Mouse (Mus musculus) hindbrain, embryonic 16.5 days (tissue): ENCODE results near the gene Kmt5a. TPM values are rescaled to one million over a fixed set of nuclear protein-coding genes. Genes with fewer than 3 reads are reported as not detected.

Experiments used
- ATAC-seq: fragments of 200-750 bp; cut with Nextera tagmentation; 2 replicates; pipeline ENCODE4 v1.8.0; 2017; ENCODE audit warnings: moderate TSS enrichment, moderate library complexity
- H3K27ac ChIP-seq: fragments of 300-500 bp; sonication (generic); 2 replicates; pipeline ENCODE4 v1.5.1; 2014; ENCODE audit warnings: low read depth, mild to moderate bottlenecking, control low read depth, low read length, moderate library complexity
- H3K27me3 ChIP-seq: fragments of 300-500 bp; sonication (generic); replicated peaks from 2 replicates; pipeline ENCODE4 v1.6.1; 2014; ENCODE audit warnings: low read length; ENCODE audit not compliant: control insufficient read depth, insufficient read depth
- H3K36me3 ChIP-seq: fragments of 300-500 bp; sonication (generic); 2 replicates; pipeline ENCODE4 v1.6.1; 2014; ENCODE audit warnings: mild to moderate bottlenecking, low read length, moderate library complexity, mixed read lengths; ENCODE audit not compliant: control insufficient read depth, insufficient read depth
- H3K4me1 ChIP-seq: fragments of 300-500 bp; sonication (generic); 2 replicates; pipeline ENCODE4 v1.6.1; 2014; ENCODE audit warnings: low read depth, low read length; ENCODE audit not compliant: control insufficient read depth, insufficient read depth
- H3K4me2 ChIP-seq: fragments of 300-500 bp; sonication (generic); 2 replicates; pipeline ENCODE4 v1.6.1; 2014; ENCODE audit warnings: mild to moderate bottlenecking, low read length, control low read depth, moderate library complexity
- H3K4me3 ChIP-seq: fragments of 300-500 bp; sonication (generic); 2 replicates; pipeline ENCODE4 v1.5.1; 2014; ENCODE audit warnings: mild to moderate bottlenecking, low read length, control low read depth, moderate library complexity
- H3K9ac ChIP-seq: fragments of 300-500 bp; sonication (generic); 2 replicates; pipeline ENCODE4 v1.6.1; 2014; ENCODE audit warnings: low read depth, mild to moderate bottlenecking, control low read depth, low read length, moderate library complexity
- H3K9me3 ChIP-seq: fragments of 300-500 bp; sonication (generic); 2 replicates; pipeline ENCODE4 v1.6.1; 2014; ENCODE audit warnings: mild to moderate bottlenecking, low read length, moderate library complexity; ENCODE audit not compliant: control insufficient read depth
- WGBS: fragments of 180-500 bp; shearing (Covaris S2); extraction: QIAGEN DNeasy Blood & Tissue Kit; methylation state at CpG from one replicate; pipeline ENCODE4 v1.1.7; 2014; 5-methylcytosine and 5-hydroxymethylcytosine counted together
- polyA plus RNA-seq: library from polyadenylated mRNA; unstranded; fragments of >200 nt; fragmentation: Nextera tagmentation; extraction: Ambion mirVana; gene quantifications from 2 replicates; pipeline ENCODE4 v1.2.1, GENCODE M21; 2015

Gene Kmt5a
- polyA plus RNA-seq, 1 experiment from 2014 or later = 12.0 TPM

DNA sequence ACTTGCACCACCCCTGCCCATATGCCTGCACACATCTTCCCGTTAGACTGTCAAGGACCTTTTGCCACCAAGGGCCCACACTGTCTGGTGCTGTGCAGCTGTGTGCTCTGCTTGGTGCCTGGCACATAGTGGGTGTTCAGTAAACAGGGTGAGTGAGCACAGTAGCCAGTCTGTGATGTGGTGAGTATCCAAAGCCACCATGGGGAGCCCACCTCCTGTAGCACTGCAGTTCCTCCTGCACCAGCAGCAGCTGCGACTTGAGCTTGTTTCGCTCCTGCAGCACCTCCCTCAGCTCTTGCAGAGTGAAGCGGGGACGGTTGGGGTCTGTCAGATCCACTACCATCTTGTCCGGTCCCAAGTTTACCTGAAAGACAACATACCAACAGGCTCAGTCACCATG is 29.8 kb downstream of the Kmt5a start:
- Histone ChIP-seq H3K27ac (no peak overlapping the region), H3K4me3 (no peak overlapping the region), H3K9ac (no peak overlapping the region), H3K4me2 (no peak overlapping the region), H3K36me3 (peaks cover 9% of the 10 kb centered on the region), H3K27me3 (no peaks in the 10 kb centered on the region), H3K4me1 (no peaks in the 10 kb centered on the region), H3K9me3 (no peaks in the 10 kb centered on the region)
- ATAC-seq = no peak
- whole genome bisulfite sequencing = 92% methylated on average over 6 of the region's 6 CpGs

- Histone ChIP-seq H3K4me3 (no peak overlapping the region), H3K9ac (no peak overlapping the region), H3K36me3 (peaks cover 9% of the 10 kb centered on the region), H3K27ac (no peak overlapping the region), H3K27me3 (no peaks in the 10 kb centered on the region), H3K9me3 (no peaks in the 10 kb centered on the region), H3K4me2 (no peak overlapping the region), H3K4me1 (peaks cover 5% of the 10 kb centered on the region)
- WGBS = 83% methylated on average over 6 of the region's 6 CpGs
- no peak for ATAC-seq
These were observed 31.0 kb downstream of the Kmt5a start for GRCm38 (mm10) chr5:124470591-124471171.

- H3K36me3 ChIP-seq = no peaks in the 10 kb centered on the region
- H3K4me3 ChIP-seq = no peak overlapping the region; the same call in 1 of the 2 replicates
- peaks cover 20% of the 10 kb centered on the region for H3K4me1 ChIP-seq
- H3K9ac ChIP-seq = no peak overlapping the region
- 75% methylated on average over 1 of the region's 1 CpGs for WGBS
- H3K4me2 ChIP-seq = peak overlapping the region; percentile 82
- H3K9me3 ChIP-seq = no peaks in the 10 kb centered on the region
- peak overlapping the region; percentile 70 for H3K27ac ChIP-seq
- ATAC-seq = no peak
- H3K27me3 ChIP-seq = no peaks in the 10 kb centered on the region
These were observed 39.1 kb downstream of the Kmt5a start for GRCm38 (mm10) chr5:124478873-124479204.

- Histone ChIP-seq H3K27ac (no peak overlapping the region), H3K4me2 (no peak overlapping the region), H3K27me3 (no peaks in the 10 kb centered on the region), H3K4me1 (peaks cover 28% of the 10 kb centered on the region), H3K9ac (no peak overlapping the region), H3K36me3 (no peaks in the 10 kb centered on the region), H3K9me3 (no peaks in the 10 kb centered on the region), H3K4me3 (no peak overlapping the region)
- no peak for ATAC-seq
- 69% methylated on average over 4 of the region's 4 CpGs for WGBS
These were observed 40.4 kb downstream of the Kmt5a start for GRCm38 (mm10) chr5:124480119-124480518.

DNA sequence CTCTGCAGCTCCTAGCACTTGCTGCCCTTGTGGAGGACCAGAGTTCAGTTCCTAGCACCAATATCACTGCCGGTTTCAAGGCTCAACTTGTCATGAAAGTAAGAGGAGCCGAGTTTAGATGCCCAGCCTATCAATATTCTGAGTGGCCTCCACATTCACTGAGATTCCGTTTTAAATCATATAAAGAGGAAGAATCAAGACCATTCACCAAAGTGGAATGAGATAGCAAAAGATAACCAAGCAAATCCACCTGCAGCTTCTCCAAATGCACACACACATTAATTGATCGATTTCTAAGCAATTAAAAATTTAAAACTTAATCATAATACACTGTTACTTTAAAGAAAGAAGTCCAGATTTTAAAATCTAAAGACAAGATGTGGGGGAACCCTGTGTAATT is 42.0 kb downstream of the Kmt5a start:
- H3K4me1 ChIP-seq = peaks cover 21% of the 10 kb centered on the region
- H3K27ac ChIP-seq = no peak overlapping the region
- H3K9me3 ChIP-seq = no peaks in the 10 kb centered on the region
- H3K4me2 ChIP-seq = no peak overlapping the region
- no peaks in the 10 kb centered on the region for H3K36me3 ChIP-seq
- no peaks in the 10 kb centered on the region for H3K27me3 ChIP-seq
- no peak for ATAC-seq
- no peak overlapping the region for H3K4me3 ChIP-seq
- 89% methylated on average over 4 of the region's 4 CpGs for WGBS
- no peak overlapping the region for H3K9ac ChIP-seq

- peaks cover 18% of the 10 kb centered on the region for H3K4me1 ChIP-seq
- H3K4me2 ChIP-seq = peak overlapping the region; percentile 81
- H3K27me3 ChIP-seq = no peaks in the 10 kb centered on the region
- no peaks in the 10 kb centered on the region for H3K9me3 ChIP-seq
- 5% methylated on average over 13 of the region's 13 CpGs for WGBS
- H3K4me3 ChIP-seq = peak overlapping the region; percentile 65
- H3K9ac ChIP-seq = peak overlapping the region; percentile 83
- peak overlapping the region; percentile 98 for H3K27ac ChIP-seq
- H3K36me3 ChIP-seq = no peaks in the 10 kb centered on the region
- ATAC-seq = no peak
These were observed 42.8 kb downstream of the Kmt5a start for GRCm38 (mm10) chr5:124482436-124482965.

- H3K4me3 ChIP-seq = peak within 1 kb of the TSS; percentile 65
- peak; percentile 96 for ATAC-seq
- under 1% methylated on average over 48 of the region's 48 CpGs for WGBS
These were observed 43.4 kb downstream of the Kmt5a start, which contains the start of gene Snrnp35 for GRCm38 (mm10) chr5:124482966-124483654. TSS of gene Snrnp35 (plus strand) at chr5:124483134.

GRCm38 (mm10) chr5:124483655-124484396 is 44.1 kb downstream of the Kmt5a start:
- Histone ChIP-seq H3K36me3 (no peaks in the 10 kb centered on the region), H3K27ac (peak overlapping the region; percentile 98), H3K9ac (peak overlapping the region; percentile 83), H3K4me3 (peak overlapping the region; percentile 65), H3K4me2 (peak overlapping the region; percentile 81), H3K4me1 (peaks cover 13% of the 10 kb centered on the region), H3K9me3 (no peaks in the 10 kb centered on the region), H3K27me3 (no peaks in the 10 kb centered on the region)
- WGBS = 7% methylated on average over 15 of the region's 15 CpGs
- no peak; the same call in 1 of the 2 replicates for ATAC-seq

More at GRCm38 (mm10) chr5:124482966-124483654, 43.4 kb downstream of the Kmt5a start, which contains the start of gene Snrnp35:
- Histone ChIP-seq H3K36me3 (no peaks in the 10 kb centered on the region), H3K4me1 (peaks cover 18% of the 10 kb centered on the region), H3K27ac (peak within 1 kb of the TSS; percentile 98), H3K4me2 (peak within 1 kb of the TSS; percentile 81), H3K9me3 (no peaks in the 10 kb centered on the region), H3K9ac (peak within 1 kb of the TSS; percentile 83), H3K27me3 (no peaks in the 10 kb centered on the region)

GRCm38 (mm10) chr5:124485654-124486053 is 45.9 kb downstream of the Kmt5a start:
- H3K4me1 ChIP-seq = peaks cover 12% of the 10 kb centered on the region
- no peaks in the 10 kb centered on the region for H3K27me3 ChIP-seq
- no peak for ATAC-seq
- H3K27ac ChIP-seq = no peak overlapping the region
- 90% methylated on average over 5 of the region's 5 CpGs for WGBS
- no peak overlapping the region for H3K4me3 ChIP-seq
- no peaks in the 10 kb centered on the region for H3K9me3 ChIP-seq
- H3K36me3 ChIP-seq = peaks cover 2% of the 10 kb centered on the region; the same call in 1 of the 2 replicates
- H3K4me2 ChIP-seq = no peak overlapping the region
- H3K9ac ChIP-seq = no peak overlapping the region
